Mouse (Mus musculus): ENCODE results near the gene Myo5c.
"Not testable (repeated sequence)": the region's sequence is repeated elsewhere in the genome, so short reads cannot be mapped to it uniquely, and the experiment has no call there.

The Myo5c gene

DNA sequence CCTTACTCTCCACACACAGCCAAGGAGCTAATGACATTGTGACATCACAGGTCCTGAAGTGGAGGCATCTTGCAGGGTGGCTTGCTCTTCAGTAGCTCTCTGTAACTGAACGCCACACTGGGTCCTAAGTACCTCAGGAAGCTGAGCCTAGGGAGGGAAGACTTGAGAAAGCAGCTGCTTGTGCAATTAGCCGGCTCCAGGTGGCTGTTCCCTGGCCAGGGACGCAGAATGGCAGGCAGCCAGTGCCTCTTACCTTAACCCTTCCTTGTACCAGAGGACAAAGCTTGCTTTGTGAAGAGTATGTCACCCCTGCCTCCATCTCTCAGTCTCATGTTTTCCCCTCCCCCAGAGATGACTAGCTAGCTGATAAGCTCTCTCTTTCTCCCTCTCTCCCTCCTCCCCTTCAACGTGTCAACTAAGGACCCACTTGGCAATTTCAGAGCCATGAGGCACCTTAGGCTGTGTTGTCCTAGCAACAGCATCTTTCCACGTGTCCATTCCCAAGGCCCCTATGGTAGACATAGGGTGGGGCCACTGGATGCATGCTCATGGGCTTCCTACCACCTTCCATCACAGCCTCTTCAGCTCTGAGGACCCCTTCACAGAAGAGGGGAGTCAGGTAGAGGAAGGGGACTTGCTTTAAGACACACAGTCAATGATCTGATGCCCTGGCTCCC is 12.0 kb downstream of the Myo5c start:
- no peak for DNase-seq (ENCODE audit: low read depth, low spot score)

DNA sequence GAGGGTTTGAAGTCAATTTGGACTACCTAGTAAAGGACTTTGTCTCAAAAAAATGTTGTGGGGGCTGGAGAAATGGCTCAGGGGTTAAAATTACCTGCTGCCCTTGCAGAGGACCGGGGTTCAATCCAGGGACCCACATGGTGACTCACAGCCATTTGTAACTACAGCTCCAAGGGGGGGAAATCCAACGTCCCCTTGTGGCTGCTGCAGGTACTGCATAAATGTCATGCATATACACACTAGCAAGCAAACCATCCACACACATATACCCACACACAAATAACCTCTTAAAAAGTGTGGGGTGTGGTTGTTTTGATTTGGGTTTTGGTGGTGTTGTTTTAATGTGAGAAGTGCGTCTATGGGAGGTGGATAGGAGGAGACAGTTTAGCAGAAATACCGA is 12.7 kb downstream of the Myo5c start:
- DNase-seq (ENCODE audit: low read depth, low spot score) = no peak

DNA sequence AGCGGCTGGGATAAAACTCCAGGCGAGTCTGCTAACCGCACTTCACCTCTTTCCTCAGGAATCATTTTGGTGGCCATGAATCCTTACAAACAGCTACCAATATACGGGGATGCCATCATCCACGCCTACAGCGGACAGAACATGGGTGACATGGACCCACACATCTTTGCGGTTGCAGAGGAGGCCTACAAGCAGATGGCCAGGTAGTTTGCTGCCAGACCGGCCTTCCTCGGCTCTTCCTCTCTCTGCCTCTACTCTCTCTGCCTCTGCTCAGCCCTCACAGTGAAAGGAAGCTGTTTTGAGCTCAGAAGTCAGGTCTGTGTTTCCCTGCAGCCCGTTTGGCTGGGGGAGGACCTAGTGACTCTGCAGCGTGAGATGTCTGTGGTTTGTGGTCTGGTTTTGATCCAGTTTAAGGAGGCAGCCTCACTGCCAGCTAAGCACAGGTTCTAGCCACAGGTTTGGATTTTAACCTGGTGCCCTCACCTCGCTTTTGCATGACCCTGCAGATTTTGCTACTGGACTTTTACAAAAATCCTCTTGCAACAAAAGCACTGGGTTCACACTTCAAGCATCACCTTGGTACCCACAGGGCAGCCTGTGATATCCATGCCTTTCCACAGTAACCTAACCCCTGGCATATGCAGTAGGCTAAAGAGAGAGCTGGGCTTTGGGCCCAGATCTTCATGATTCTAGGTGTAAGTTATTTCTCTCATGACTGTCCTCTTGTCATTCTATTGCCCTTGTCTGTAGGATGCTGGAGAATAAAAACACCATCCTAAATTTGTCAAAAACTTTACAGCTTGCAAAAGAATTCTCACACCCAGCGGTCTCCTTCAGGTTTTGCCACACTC is 14.5 kb downstream of the Myo5c start:
- DNase-seq (ENCODE audit: low read depth, low spot score) = no peak

DNA sequence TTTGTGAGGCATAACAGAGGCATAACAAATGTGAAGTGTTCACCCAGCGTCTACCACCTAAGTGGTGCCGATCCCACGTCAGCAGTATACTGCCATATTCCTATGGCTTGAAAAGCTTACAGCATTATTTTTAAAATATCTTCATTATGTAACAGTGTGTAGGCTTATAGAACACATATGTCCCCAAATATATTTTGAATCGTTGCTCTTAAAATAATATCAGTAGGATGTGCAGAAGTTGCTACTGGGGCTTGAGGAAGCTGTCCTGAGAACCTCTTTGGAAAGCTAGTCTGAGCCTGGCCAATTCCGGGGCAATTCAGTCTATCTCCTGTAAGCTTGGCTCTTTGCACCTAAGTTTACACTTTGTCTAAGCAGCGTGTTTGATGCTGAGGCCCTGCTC is 16.1 kb downstream of the Myo5c start:
- no peak for DNase-seq (ENCODE audit: low read depth, low spot score)

DNA sequence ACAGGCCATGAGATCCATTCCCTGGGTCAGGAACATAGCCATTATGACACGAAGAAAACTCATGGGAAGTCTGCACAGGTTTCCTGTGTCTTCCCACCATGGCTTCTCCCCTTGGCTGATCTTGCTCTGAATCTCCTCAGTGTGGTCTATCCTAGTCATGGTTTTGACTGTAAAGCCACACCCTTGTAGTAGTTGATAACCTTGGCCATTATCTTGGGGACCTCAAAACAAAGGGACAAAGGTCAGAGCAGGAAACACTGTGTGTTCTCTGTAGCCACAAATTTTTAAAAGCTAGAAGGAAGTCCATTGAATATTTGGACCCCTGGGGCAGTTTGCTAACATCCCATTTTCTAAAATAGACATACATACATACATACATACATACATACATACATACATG is 16.5 kb downstream of the Myo5c start:
- DNase-seq (ENCODE audit: low read depth, low spot score) = no peak

DNA sequence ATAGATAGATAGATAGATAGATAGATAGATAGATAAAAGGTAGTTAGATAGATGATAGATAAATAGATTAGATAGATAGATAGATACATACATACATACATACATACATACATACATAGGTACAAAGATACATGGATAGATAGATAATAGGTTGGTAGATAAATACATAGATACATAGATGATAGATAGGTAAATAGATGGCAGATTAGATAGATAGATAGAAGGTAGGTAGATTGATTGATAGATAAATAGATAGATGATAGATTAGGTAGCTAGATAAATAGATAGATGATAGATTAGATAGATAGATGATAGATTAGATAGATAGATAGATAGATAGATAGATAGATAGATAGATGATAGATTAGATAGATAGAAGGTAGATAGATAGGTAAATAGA is 17.1 kb downstream of the Myo5c start:
- DNase-seq (ENCODE audit: low read depth, low spot score) = no peak

DNA sequence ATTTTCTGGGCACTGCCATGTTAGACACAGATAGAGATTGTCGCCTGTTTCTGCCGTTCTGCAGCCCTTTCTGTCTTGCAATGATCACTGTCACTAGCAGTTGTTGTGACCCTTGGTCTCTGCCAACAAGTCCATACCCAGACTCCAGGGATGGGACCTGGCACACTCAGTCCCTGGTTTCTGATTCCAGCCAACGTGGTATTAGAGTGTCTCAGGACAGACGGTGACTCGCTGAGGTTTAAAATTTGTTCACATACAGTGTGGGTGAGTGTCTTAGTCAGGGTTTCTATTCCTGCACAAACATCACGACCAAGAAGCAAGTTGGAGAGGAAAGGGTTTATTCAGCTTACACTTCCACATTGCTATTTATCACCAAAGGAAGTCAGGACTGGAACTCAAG is 21.3 kb downstream of the Myo5c start:
- DNase-seq (ENCODE audit: low read depth, low spot score) = not testable (repeated sequence)

DNA sequence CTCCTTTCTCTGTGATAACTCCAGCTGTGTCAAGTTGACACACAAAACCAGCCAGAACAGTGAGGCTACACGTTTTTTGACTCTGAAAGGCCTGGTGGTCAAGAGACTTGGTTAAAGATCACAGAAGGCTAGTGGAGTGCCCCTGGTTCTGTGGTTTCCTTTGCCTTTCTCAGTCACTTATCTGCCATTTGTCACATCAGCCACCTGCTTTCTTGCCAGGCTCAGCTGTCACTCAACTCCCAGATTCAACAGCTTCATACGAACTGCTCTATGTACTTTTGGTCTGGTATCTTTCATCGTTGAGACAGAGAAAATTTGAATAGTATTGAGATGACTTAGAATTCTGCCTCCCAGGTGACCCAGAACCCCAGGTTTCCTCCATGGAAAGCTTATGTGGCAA is 21.9 kb downstream of the Myo5c start:
- no peak for DNase-seq (ENCODE audit: low read depth, low spot score)

DNA sequence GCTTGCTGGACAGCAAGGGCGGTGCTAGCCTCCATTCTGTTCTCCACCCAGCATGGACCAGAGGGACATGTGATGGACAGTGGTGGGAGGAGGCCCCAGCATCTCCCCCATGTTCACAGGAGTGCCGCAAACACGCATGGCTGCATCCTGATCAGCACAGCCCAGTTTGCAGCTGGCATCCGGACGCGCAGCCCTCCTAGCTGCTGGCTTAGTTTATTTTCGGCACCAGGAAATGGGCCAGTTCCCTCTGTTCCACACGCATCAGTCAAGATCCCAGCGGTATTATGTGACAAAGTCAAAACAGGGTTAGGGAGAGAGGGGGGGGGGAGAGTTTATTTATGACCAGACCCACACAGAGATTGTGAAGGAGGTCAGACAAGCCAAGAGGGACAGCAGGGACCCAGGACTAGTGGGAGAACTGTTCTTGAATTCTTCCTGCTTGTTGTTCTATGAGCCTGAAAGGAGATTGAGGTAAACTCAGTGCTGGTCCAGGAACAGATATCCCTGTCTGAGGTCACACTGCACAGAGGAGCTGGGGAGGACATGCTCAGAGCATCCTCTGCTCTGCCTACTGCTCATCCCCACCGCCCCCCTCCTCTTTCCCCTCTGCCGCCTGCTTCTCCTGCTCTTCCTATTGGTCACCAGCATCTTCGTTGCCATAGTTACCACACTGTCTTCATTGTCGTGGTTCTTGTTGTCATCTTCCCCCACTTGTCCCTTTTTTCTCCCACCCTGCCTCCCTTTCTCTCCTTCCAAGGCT is 22.6 kb downstream of the Myo5c start:
- no peak for DNase-seq (ENCODE audit: low read depth, low spot score)

DNA sequence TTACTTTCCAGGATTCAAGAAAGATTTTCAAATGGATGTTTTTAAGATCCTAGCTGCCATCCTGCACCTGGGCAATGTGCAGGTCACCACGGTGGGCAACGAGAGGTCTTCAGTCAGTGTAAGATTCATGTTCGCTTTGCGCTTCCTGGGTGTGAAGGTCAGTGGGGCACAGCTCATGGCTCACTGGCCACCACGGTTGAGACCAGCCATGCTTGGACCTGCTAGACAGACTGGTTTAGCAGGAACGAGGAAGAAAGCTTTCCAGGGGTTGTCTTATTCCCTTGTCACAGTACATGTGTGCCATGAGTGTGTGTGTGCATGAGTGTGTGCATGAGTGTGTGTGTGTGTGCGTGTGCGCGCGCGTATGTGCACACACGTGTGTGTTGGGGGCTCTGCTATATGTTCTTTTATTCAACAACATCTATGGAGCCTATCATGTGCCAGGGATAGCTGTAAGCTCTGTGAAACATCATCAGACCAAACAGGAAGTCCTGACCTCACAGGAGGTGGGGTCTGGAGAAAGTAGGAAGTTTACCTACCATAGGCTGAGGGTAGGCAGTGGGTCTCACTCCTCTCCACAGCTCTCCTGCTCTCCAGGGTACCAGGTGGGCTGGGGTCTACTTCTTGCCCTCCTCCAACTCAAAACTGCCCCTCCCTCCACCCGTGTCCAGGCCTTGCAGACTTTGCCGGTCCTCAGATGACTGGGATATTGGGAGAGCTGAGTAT is 24.2 kb downstream of the Myo5c start:
- DNase-seq (ENCODE audit: low read depth, low spot score) = no peak

DNA sequence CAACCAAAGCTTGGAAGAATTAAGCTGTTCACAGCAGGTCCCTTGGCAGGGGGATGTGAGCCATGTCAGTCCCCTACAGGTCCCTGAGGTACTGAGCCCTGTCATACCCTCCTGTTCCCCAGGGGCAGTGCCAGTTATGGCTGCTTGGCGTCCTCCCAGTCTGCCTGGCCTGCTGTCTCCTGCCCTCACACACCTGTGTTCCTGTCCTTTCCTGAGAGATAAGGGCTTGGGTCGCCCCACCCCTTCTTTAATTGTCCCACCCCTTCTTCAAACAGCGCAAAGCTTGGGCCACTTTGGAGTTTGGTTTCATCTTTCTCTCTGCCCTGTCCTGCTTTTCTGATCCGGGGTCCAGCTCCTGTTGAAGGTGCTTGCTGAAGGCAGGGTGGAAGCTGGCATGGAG is 27.0 kb downstream of the Myo5c start:
- no peak for DNase-seq (ENCODE audit: low read depth, low spot score)

DNA sequence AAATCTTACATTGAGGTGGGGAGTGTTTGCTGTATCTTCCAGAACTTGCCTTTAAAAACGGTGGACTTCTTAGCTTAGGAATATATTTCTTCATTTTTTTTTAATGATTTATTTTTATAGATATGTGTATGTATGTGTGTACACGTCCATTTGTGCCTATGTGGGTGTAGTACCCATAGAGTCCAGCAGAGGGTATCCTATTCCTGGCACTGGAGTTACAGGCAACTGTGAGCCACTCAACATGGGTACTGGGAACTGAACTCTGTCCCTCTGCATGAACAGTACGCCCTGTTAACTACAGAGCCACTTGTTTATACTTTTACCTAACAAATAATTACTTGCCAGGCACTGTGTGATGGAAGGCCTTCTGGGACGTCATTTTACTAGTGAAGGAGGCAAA is 27.8 kb downstream of the Myo5c start:
- DNase-seq (ENCODE audit: low read depth, low spot score) = no peak

DNA sequence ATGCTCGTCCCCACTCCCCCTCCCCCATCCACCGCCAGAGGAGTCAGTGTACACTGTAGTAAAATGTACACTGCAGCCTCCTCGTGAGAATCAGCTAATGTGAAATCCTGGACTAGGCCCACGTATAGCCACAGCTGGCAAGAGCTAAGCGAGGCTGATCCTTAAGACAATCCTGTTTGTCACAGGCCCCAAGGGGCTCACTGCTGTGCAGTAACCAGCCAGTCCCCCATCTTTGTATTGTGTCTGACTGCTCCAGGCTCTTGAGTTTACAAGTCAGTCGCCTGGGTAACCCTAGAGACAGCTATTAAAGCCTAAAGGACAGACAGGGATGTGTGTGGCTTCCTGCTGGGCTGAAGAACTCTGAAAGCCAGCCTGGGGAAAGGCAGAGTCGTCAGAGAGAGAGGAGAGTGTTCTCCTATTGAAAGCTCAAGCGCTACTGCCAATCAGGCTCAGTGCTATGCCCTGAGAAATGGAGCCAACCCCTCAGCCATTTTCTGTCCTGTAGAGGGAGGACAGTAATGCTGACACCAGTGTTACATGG is 29.6 kb downstream of the Myo5c start:
- DNase-seq (ENCODE audit: low read depth, low spot score) = peak; percentile 40

DNA sequence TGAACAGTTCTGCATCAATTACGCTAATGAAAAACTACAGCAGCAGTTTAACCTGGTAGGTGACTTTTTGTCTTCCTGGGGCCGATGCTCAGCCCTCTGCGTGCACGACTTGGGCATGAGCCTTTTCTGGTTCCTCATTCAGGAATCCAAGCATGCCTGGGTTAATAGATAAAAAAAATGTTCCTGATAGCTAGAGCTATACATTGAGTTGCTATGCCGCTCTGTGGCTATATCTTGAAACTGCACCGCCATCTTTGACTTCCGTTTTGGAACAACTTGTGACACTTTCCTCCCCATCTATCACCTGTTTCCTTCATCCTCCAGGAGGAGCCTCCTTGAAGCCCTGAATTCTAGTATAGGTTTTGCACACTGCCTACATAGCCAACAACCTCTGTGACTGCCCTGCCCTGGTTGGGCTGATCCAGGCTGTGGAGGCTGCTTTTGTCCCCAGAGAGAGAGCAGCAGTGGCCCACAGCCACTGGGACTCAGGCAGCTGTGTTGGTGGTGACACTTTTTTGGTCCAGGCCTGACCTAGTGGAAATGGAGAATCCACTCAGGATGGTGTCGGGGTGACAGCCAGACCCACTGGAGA is 30.5 kb downstream of the Myo5c start:
- no peak for DNase-seq (ENCODE audit: low read depth, low spot score)

DNA sequence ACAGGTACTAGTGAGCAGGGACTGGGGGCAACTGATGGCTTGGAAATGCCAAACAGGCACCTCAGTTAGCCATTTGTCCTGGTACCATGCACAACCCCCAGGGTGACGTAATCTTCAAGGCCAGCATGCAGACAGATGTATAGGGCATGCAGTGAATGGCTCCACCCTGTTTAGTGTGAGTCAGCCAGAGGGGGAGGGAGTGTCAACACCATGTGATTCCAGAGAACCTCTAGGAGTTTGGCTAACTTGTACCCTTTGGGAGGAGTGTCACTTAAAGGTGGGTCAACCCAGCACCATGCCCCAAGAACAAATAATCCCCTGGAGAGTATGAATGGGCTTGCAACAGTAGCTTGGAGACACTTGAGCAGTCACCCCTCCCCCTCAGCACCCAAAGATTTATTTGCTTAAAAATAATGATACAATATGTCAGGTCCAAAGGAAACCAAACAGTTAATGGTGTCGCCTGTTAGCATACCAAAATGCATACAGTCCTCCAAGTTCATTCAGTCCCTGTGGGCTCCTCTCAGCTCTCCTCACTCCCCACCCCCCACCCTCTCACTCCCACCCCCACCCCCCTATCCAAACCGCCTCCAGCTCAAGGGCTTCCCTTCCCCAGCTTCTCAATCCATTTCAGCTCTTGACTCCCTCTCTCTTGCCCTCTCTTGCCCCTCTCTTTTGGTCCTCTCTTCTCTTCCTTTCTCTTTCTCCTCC is 32.3 kb downstream of the Myo5c start:
- no peak for DNase-seq (ENCODE audit: low read depth, low spot score)

DNA sequence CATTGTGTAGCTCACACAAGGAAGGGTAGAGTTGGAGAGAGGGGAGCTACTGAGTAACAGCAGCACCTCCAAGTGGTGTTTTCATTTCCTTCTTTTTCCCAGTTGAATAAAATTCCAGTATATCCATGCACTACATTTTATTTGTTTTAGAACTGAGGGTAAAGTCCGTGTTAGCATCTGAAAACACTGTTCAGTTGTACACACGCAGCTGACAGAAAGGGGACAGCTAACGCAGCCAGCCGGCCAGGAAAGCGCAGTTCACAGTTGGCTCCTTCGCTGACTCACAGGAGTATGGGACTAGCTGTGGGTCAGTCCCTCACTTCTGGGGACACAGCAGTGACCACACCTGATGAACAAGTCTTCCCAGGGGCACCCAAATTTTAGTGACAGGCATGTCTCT is 35.3 kb downstream of the Myo5c start:
- no peak for DNase-seq (ENCODE audit: low read depth, low spot score)

DNA sequence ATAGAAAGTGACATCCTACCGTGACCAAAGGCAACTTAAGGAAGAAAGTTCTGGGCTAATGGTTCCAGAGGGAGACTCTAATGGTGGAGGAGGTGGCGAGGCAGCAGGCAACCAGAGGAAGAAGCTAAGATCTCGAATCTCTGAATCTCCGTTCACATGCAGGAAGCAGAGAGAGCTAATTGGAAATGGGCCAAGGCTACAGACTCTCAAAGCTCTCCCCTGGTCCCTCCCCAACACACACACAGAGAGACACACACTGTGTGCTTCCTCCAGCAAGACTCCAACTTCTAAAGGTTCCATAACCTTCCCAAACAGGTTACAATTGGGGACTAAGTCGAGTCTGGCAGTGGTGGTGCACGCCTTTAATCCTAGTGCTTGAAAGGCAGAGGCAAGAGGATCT is 38.6 kb downstream of the Myo5c start:
- no peak for DNase-seq (ENCODE audit: low read depth, low spot score)

DNA sequence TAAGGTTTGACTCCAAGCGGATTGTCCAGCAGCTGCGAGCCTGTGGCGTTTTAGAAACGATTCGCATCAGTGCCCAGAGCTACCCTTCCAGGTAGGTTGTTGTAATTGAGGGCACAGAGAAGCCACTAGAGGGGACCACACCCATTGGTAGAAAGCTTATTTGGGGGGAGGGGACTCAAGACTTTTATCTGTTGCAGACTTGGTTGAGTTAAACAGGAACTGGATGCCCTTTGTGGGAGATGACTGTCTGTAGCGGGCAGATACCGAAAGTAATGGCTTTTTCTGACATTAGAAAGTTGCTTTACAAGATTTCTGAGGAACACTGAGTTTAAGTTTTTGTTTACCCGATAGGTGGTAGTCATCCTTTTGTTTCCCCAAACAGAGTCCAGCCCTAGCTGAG is 39.7 kb downstream of the Myo5c start:
- DNase-seq (ENCODE audit: low read depth, low spot score) = no peak

DNA sequence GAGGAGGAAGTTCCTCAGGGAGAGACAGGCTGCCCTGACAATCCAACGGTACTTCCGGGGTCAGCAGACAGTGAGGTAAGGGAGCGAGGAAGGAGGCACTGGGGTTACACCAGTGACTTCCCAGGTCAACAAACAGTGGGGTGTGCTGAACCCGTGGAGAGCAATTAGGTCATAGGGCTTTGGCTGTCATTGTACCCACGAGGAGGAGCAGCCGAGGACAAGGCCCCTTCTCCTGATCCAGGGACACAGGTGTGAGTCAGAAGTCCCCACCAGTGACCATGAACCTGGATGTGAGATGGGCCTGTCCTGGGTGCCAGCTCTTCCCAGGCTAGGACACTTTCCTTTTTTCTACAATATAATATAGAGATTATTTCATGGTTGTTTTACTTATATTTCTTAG is 41.8 kb downstream of the Myo5c start:
- no peak for DNase-seq (ENCODE audit: low read depth, low spot score)

DNA sequence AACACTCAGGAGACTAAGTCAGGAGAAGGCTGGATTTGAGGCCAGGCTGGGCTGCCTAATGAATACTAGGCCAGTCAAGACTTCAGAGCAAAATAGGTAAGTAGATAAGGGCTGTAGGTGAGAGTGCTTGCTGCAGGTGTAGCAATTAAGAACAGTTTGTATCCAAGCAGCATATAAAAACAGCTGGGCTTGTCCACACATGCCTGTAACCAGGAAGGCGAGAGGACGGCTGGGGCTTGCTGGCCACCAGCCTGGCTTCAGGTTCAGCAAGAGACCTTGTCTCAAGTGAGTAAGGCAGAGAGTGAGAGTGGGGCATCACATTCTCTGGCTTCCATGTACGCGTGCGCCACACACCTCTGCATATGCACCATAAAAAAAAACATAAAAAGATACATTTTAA is 42.7 kb downstream of the Myo5c start:
- no peak for DNase-seq (ENCODE audit: low read depth, low spot score)

DNA sequence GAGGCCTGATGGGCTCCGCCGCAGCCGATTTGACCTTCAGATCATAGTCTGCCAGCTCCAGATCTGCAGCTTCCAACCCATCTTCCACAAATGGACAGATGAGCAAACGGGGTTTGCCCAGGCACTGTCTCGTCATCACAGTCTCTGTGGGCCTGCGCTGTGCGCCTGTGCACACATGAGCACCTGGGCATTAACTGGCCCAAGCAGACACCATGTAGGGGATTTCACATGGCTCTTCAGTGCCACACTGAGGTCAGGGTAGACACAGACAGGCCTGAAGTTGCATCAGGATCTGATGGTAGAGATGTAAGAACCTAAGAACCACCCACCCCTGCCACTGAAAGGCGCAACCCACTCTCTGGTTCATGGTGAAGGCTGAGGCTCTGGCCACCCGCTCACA is 43.2 kb downstream of the Myo5c start:
- no peak for DNase-seq (ENCODE audit: low read depth, low spot score)
